10 mouse cellular contexts compared by ENCODE assay signal in genomic region chr11:97537580-97538089, GRCm38 (mm10). TPM values are rescaled to one million over a fixed set of nuclear protein-coding genes. Genes with fewer than 3 reads are reported as not detected.
DNase-seq lines count a peak whose midpoint lies in the region; ATAC-seq and TF ChIP-seq lines count a peak whose summit lies in the region.
"Had no signal": no experiment of that assay in that cellular context is flagged by ENCODE, and none has a peak within 500 bp of the region (broad histone marks: within the 10 kb centered on the region; RNA-seq: fewer than 3 reads in every experiment).

No protein-coding gene starts in this region.

- DNase-seq in kidney, postnatal 0 days (ENCODE audit: low spot score), result no peak
- no peak for DNase-seq in kidney, postnatal 25 days
- DNase-seq in cerebellum, adult 9-11 months, result peak; percentile 78
- DNase-seq in T-cell, adult 2 months (ENCODE audit: low spot score), result no peak
- DNase-seq in right cerebral cortex, adult 18-20 months, result no peak
- DNase-seq in urinary bladder, postnatal 25 days (ENCODE audit: low spot score), result no peak
- DNase-seq: kidney, adult 8-10 months had no signal

- H3K27me3 ChIP-seq in kidney, postnatal 0 days (ENCODE audit: insufficient read depth, low read length), result peaks cover 42% of the 10 kb centered on the region
- H3K27me3 ChIP-seq in embryonic facial prominence, embryonic 13.5 days, result peaks cover 76% of the 10 kb centered on the region
- H3K27me3 ChIP-seq in limb, embryonic 12.5 days, result peaks cover 95% of the 10 kb centered on the region

- no peak overlapping the region for H3K9ac ChIP-seq in kidney, postnatal 0 days (ENCODE audit: low read depth, low read length)
- 0 out of 2 replicates have a peak overlapping the region, but pooled peaks have one; percentile 64 for H3K9ac ChIP-seq in embryonic facial prominence, embryonic 13.5 days
- H3K9ac ChIP-seq in limb, embryonic 12.5 days (replicated peaks), result no peak overlapping the region

- TF ChIP-seq CTCF in kidney, postnatal 0 days (IDR thresholded peaks at IDR 0.05; ENCODE audit: low read depth), result no peak

- no peak overlapping the region for H3K27ac ChIP-seq in kidney, postnatal 0 days
- no peak overlapping the region for H3K27ac ChIP-seq in embryonic facial prominence, embryonic 13.5 days
- no peak overlapping the region for H3K27ac ChIP-seq in limb, embryonic 12.5 days

- no peak for ATAC-seq in kidney, postnatal 0 days (replicated peaks; ENCODE audit: low FRiP score, low read depth)
- no peak for ATAC-seq in embryonic facial prominence, embryonic 13.5 days (ENCODE audit: insufficient number of reproducible peaks, insufficient read depth, low FRiP score, low TSS enrichment, low read depth)
- no peak for ATAC-seq in limb, embryonic 12.5 days (ENCODE audit: insufficient number of reproducible peaks, insufficient read depth, low FRiP score, low TSS enrichment, low read depth)

- no peaks in the 10 kb centered on the region for H3K9me3 ChIP-seq in kidney, postnatal 0 days (replicated peaks; ENCODE audit: low read length)
- H3K9me3 ChIP-seq in embryonic facial prominence, embryonic 13.5 days, result no peaks in the 10 kb centered on the region
- H3K9me3 ChIP-seq in limb, embryonic 12.5 days, result no peaks in the 10 kb centered on the region
- H3K9me3 ChIP-seq: megakaryocyte, embryonic 14.5 days had no signal

- no peak overlapping the region; the same call in 1 of the 2 replicates for H3K4me3 ChIP-seq in kidney, postnatal 0 days (replicated peaks; ENCODE audit: low read depth, low read length)
- peak overlapping the region; percentile 47 for H3K4me3 ChIP-seq in embryonic facial prominence, embryonic 13.5 days
- peak overlapping the region; percentile 45 for H3K4me3 ChIP-seq in limb, embryonic 12.5 days (replicated peaks)

- peaks cover 13% of the 10 kb centered on the region; the same call in 1 of the 2 replicates for H3K4me1 ChIP-seq in kidney, postnatal 0 days (replicated peaks; ENCODE audit: insufficient read depth, low read length)
- peaks cover 56% of the 10 kb centered on the region for H3K4me1 ChIP-seq in embryonic facial prominence, embryonic 13.5 days
- peaks cover 42% of the 10 kb centered on the region for H3K4me1 ChIP-seq in limb, embryonic 12.5 days (replicated peaks)

- peak overlapping the region; percentile 59 for H3K4me2 ChIP-seq in kidney, postnatal 0 days (ENCODE audit: low read length)
- H3K4me2 ChIP-seq in embryonic facial prominence, embryonic 13.5 days, result peak overlapping the region; percentile 86
- H3K4me2 ChIP-seq in limb, embryonic 12.5 days, result peak overlapping the region; percentile 80

- H3K36me3 ChIP-seq in kidney, postnatal 0 days (ENCODE audit: insufficient read depth, low read length), result no peaks in the 10 kb centered on the region
- no peaks in the 10 kb centered on the region for H3K36me3 ChIP-seq in embryonic facial prominence, embryonic 13.5 days
- no peaks in the 10 kb centered on the region for H3K36me3 ChIP-seq in limb, embryonic 12.5 days

- WGBS in kidney, postnatal 0 days, result 29% methylated on average over 12 of the region's 12 CpGs
- 16% methylated on average over 12 of the region's 12 CpGs for WGBS in embryonic facial prominence, embryonic 13.5 days
- WGBS in limb, embryonic 12.5 days, result 30% methylated on average over 12 of the region's 12 CpGs

RNA-seq across cellular contexts. Expression of gene 4933428G20Rik, which starts 37.5 kb away (rescaled TPM):
- polyA plus RNA-seq in kidney, postnatal 0 days (2015; fragmentation: Nextera tagmentation; extraction: Ambion mirVana), result 0.08 and 0.28 TPM in 2 replicates
- polyA plus RNA-seq in embryonic facial prominence, embryonic 13.5 days (2015; fragmentation: Nextera tagmentation; extraction: Ambion mirVana), result 1.4 and 1.8 TPM in 2 replicates
- polyA plus RNA-seq in limb, embryonic 12.5 days (2016; fragmentation: Nextera tagmentation; extraction: Ambion mirVana), result 0.36 and 1.4 TPM in 2 replicates

RNA-seq across cellular contexts. Expression of gene Srcin1, which starts 38.4 kb away (rescaled TPM):
- 0.59 and 0.70 TPM in 2 replicates for polyA plus RNA-seq in kidney, postnatal 0 days (2015; fragmentation: Nextera tagmentation; extraction: Ambion mirVana)
- polyA plus RNA-seq in embryonic facial prominence, embryonic 13.5 days (2015; fragmentation: Nextera tagmentation; extraction: Ambion mirVana), result 0.76 and 1.2 TPM in 2 replicates
- polyA plus RNA-seq in limb, embryonic 12.5 days (2016; fragmentation: Nextera tagmentation; extraction: Ambion mirVana), result 0.27 and 0.79 TPM in 2 replicates
